Mouse (Mus musculus) C2C12 (cell line): ENCODE data around the gene Slit3. TPM values are rescaled to one million over a fixed set of nuclear protein-coding genes. Genes with fewer than 3 reads are reported as not detected.

ENCODE experiments used
- H3K27me3 ChIP-seq: one replicate; pipeline ENCODE4 v1.6.1; 2011; ENCODE audit not compliant: control insufficient read depth, insufficient read depth, insufficient read length
- H3K36me3 ChIP-seq: one replicate; pipeline ENCODE4 v1.6.1; 2011; ENCODE audit not compliant: control insufficient read depth, insufficient read depth
- H3K4me3 ChIP-seq: one replicate; pipeline ENCODE4 v1.5.1; 2011; ENCODE audit warnings: mild to moderate bottlenecking, control low read depth; ENCODE audit not compliant: poor library complexity, insufficient read depth, severe bottlenecking
- H3K79me2 ChIP-seq: one replicate; pipeline ENCODE4 v1.6.1; 2011; ENCODE audit not compliant: control insufficient read depth, insufficient read depth
- H3K79me3 ChIP-seq: one replicate; pipeline ENCODE4 v1.6.1; 2011; ENCODE audit warnings: low read depth, control low read depth
- H3ac ChIP-seq: one replicate; pipeline ENCODE3; 2011; ENCODE audit warnings: low read depth; ENCODE audit not compliant: control insufficient read depth, insufficient read length
- CEBPB ChIP-seq: IDR thresholded peaks from one replicate; pipeline ENCODE4 v1.6.1; 2011; ENCODE audit warnings: low read depth, mild to moderate bottlenecking, control low read depth, moderate library complexity
- CTCF ChIP-seq: IDR thresholded peaks from one replicate; pipeline ENCODE4 v1.5.1; 2011; ENCODE audit not compliant: control insufficient read depth, insufficient read depth, insufficient read length
- FOSL1 ChIP-seq: IDR thresholded peaks from one replicate; pipeline ENCODE4 v1.8.0; 2011; ENCODE audit warnings: mild to moderate bottlenecking, low read length; ENCODE audit not compliant: poor library complexity, insufficient read depth, severe bottlenecking
- MAX ChIP-seq: IDR thresholded peaks from one replicate; pipeline ENCODE4 v1.6.1; 2011; ENCODE audit warnings: mild to moderate bottlenecking, control low read depth
- MYOD1 ChIP-seq: IDR thresholded peaks from one replicate; pipeline ENCODE4 v1.6.1; 2011; ENCODE audit warnings: low read depth; ENCODE audit not compliant: control insufficient read depth, insufficient read length
- MYOG ChIP-seq: IDR thresholded peaks from one replicate; pipeline ENCODE4 v1.6.1; 2011; ENCODE audit not compliant: control insufficient read depth, insufficient read length; ENCODE audit errors: extremely low read depth
- USF1 ChIP-seq: IDR thresholded peaks from one replicate; pipeline ENCODE4 v1.6.1; 2011; ENCODE audit warnings: low read depth, mild to moderate bottlenecking, control low read depth, moderate library complexity
- polyA plus RNA-seq: library from polyadenylated mRNA; unstranded; fragments of >200 nt; fragmentation: generic; extraction: Trizol; gene quantifications from one replicate; pipeline ENCODE4 v1.2.1, GENCODE M21; 2012; ENCODE audit warnings: missing spikeins

Slit3 gene
- polyA plus RNA-seq, 1 experiment, result not detected

DNA sequence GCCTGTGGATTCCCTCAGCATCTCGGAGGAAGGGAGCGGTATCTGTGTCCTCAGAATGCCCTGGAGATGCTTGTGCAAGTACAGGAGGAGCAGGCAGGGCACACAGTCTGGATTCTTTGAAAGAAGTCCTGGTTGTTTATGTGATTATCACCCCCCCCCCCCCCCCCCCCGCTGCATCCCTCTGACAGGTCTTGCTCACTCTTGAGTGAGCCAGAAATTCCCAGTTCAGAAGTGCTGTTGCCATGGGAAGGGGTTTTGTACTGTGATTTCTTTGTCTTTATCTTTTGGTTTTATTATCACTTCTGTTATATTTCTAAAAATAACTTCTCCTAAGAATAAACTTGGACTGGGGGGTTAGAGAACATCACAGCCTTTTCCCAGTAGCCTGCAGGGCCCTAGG lies 199.5 kb downstream of the Slit3 start:
- H3K4me3 ChIP-seq, result no peak overlapping the region
- TF ChIP-seq USF1 (no peak), CTCF (no peak), MYOD1 (no peak), CEBPB (no peak), MYOG (no peak), FOSL1 (no peak), MAX (no peak)
- H3ac ChIP-seq, result no peak overlapping the region
- H3K27me3 ChIP-seq, result no peaks in the 10 kb centered on the region
- H3K79me2 ChIP-seq, result no peaks in the 10 kb centered on the region
- no peaks in the 10 kb centered on the region for H3K36me3 ChIP-seq
- H3K79me3 ChIP-seq, result no peaks in the 10 kb centered on the region

DNA sequence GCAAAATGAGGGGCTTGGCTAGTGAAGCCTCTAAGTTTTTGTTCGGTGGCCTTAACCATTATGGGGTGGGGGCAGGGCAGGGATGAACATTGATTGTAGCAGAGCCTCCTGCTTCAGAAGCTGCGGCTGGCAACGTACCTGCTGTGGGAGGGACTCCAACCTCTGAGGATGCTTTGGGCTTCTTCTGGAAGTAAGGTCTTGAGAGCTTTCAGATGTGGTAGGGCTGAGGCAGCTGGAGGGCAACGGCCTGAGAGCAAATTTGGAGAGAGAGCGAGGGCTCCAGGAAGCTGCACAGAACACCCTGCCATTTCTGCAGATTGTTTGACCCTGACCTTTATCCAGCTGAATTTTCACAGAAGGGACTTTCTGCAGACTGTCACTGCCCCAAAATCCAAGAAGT lies 203.4 kb downstream of the Slit3 start:
- H3K4me3 ChIP-seq, result no peak overlapping the region
- no peaks in the 10 kb centered on the region for H3K79me2 ChIP-seq
- no peaks in the 10 kb centered on the region for H3K79me3 ChIP-seq
- no peaks in the 10 kb centered on the region for H3K27me3 ChIP-seq
- no peak for TF ChIP-seq USF1
- TF ChIP-seq FOSL1, result no peak
- no peak for TF ChIP-seq CTCF
- TF ChIP-seq MAX, result no peak
- no peak for TF ChIP-seq CEBPB
- TF ChIP-seq MYOD1, result no peak
- no peak for TF ChIP-seq MYOG
- H3ac ChIP-seq, result no peak overlapping the region
- H3K36me3 ChIP-seq, result no peaks in the 10 kb centered on the region

DNA sequence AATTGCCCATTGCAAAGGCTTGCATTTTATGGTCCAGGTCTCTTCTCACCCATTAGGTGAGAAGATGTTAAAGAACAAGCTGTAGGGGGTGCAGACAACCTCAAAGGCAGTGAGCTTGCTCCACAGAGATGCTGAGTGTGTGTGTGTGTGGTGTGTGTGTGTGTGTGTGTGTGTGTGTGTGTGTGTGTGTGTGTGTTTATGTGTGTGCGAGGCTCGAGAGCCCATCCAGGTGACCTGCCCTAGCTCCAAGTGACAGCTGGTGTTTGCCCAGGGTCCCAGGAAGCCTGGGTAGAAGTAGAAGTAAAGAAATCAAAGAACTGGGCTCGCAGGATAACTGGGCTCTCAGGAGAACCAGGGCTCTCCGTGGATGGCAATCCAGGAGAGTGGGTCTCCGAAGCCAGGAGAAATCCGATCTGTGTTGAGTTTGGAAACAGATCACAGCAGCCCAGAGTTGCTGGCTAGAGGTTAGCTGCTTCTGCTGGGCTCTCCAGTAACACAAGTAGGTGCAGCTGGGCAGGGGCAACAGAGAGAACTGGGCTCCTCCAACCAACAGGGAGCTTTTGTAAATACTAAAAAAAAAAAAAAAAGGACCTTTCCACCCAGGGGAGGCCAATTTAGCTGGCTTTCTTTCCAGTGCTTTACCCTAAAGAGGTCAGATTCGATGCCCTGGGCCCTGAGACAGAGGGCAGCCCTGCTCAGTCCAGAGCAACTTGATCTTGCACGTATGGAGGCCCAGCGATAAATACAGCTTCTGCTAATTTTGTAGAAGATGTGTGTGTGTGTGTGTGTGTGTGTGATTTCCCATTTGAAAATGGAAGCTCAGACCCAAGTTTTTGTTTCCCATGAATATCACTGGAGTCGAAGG lies 204.3 kb downstream of the Slit3 start:
- no peak overlapping the region for H3ac ChIP-seq
- H3K36me3 ChIP-seq, result no peaks in the 10 kb centered on the region
- no peaks in the 10 kb centered on the region for H3K79me3 ChIP-seq
- H3K27me3 ChIP-seq, result no peaks in the 10 kb centered on the region
- no peaks in the 10 kb centered on the region for H3K79me2 ChIP-seq
- no peak for TF ChIP-seq CTCF
- TF ChIP-seq MYOG, result no peak
- H3K4me3 ChIP-seq, result no peak overlapping the region

DNA sequence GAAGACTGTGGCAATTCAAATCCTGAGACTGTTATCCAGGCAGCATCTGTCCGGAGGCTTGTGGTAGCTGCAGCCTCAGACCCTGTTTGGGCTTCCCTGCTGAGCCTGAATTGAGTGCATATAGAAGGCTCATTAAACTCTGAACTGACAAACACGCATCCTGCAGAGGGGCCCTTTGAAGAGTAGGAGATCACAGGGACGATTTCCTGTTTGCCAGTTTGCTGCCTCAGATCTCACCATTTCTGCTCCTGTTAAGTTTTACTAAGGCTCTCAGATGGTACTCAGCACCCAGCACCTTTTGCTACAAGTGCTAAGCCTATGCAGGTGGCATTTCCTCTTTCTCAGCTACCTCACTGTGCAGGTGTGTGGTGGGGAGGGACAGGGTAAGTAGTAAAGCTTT lies 205.3 kb downstream of the Slit3 start:
- Histone ChIP-seq H3K79me2 (no peaks in the 10 kb centered on the region), H3ac (no peak overlapping the region), H3K79me3 (no peaks in the 10 kb centered on the region), H3K27me3 (no peaks in the 10 kb centered on the region), H3K36me3 (no peaks in the 10 kb centered on the region), H3K4me3 (no peak overlapping the region)
- no peak for TF ChIP-seq USF1
- no peak for TF ChIP-seq FOSL1
- no peak for TF ChIP-seq MYOG
- no peak for TF ChIP-seq MAX
- no peak for TF ChIP-seq CEBPB
- no peak for TF ChIP-seq MYOD1

DNA sequence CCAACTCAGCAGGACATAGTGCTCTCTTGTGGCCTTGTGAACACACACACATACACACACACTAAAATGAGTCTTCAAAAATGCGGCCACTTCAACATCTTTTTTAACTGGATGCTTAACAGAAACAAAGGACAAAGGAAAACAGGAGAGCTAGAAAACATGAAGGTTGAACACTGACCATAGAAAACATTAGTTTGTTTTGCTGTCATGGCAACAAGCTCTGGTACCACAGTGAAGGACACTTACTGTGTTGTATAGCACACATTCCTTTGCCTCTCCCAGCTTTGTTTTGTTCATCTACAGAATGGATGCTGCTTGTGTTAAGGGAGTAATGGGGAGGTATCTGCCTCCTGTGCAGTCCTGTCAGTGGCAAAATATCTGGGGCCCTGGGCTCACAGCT lies 206.9 kb downstream of the Slit3 start:
- no peaks in the 10 kb centered on the region for H3K36me3 ChIP-seq
- no peaks in the 10 kb centered on the region for H3K27me3 ChIP-seq
- no peak overlapping the region for H3ac ChIP-seq
- H3K79me3 ChIP-seq, result no peaks in the 10 kb centered on the region
- no peak for TF ChIP-seq CTCF
- TF ChIP-seq MAX, result no peak
- TF ChIP-seq FOSL1, result no peak
- no peak for TF ChIP-seq MYOD1
- TF ChIP-seq MYOG, result no peak
- TF ChIP-seq USF1, result no peak
- TF ChIP-seq CEBPB, result no peak
- H3K4me3 ChIP-seq, result no peak overlapping the region
- no peaks in the 10 kb centered on the region for H3K79me2 ChIP-seq

DNA sequence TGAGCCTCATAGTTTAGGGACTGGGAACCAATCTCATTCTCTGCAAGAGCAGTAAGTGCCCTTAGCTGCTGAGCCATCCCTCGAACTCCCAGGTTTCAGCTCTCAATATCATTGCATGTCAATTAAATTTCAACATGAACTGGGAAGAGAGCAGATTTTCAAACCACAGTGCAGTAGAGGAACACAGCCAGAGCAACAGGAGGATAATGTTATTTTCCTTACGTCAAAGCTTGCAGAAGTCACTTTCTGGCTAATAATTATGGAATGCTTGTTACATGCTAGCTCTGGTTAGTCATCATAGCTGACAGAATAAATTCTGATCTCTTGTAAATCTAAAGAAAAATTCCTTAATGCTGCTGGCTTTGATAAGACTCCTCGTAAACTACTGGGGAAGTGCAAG lies 210.5 kb downstream of the Slit3 start:
- H3ac ChIP-seq, result no peak overlapping the region
- H3K79me3 ChIP-seq, result no peaks in the 10 kb centered on the region
- TF ChIP-seq USF1 (no peak), CTCF (no peak), CEBPB (no peak), FOSL1 (no peak), MYOD1 (no peak), MAX (no peak), MYOG (no peak)
- no peaks in the 10 kb centered on the region for H3K36me3 ChIP-seq
- no peaks in the 10 kb centered on the region for H3K79me2 ChIP-seq
- no peaks in the 10 kb centered on the region for H3K27me3 ChIP-seq
- no peak overlapping the region for H3K4me3 ChIP-seq
